Mouse (Mus musculus) MEL (cell line): ENCODE measurements around the gene Spast.

ENCODE experiments used
- CTCF ChIP-seq, 3 experiments: IDR thresholded peaks in 2 of 3; conservative IDR thresholded peaks in 1 of 3; 2 replicates each; pipeline ENCODE4 v1.5.1; 2011 to 2012; ENCODE audit warnings: low read length in 3 of 3, low read depth in 2 of 3, mild to moderate bottlenecking in 2 of 3, improper control_type of control experiment in 1 of 3, inconsistent platforms in 1 of 3, mixed read lengths in 1 of 3, moderate library complexity in 1 of 3; ENCODE audit not compliant: control insufficient read depth in 1 of 3, insufficient read depth in 1 of 3, poor library complexity in 1 of 3, severe bottlenecking in 1 of 3
- E2F4 ChIP-seq: IDR thresholded peaks from 2 replicates; pipeline ENCODE4 v1.6.1; 2011; ENCODE audit warnings: low read depth, low read length, improper control_type of control experiment, borderline replicate concordance
- GATA1 ChIP-seq: IDR thresholded peaks from 2 replicates; pipeline ENCODE4 v1.6.1; 2011; ENCODE audit warnings: low read depth, low read length, improper control_type of control experiment
- POLR2AphosphoS5 ChIP-seq: IDR thresholded peaks from 2 replicates; pipeline ENCODE4 v1.6.1; 2012; ENCODE audit warnings: low read depth, borderline replicate concordance, mild to moderate bottlenecking, inconsistent platforms, low read length, moderate library complexity, mixed read lengths
- TAL1 ChIP-seq: IDR thresholded peaks from 2 replicates; pipeline ENCODE4 v1.6.1; 2012; ENCODE audit warnings: mild to moderate bottlenecking, inconsistent platforms, low read length, moderate library complexity, mixed read lengths
- TBP ChIP-seq: IDR thresholded peaks from 2 replicates; pipeline ENCODE4 v1.8.0; 2011; ENCODE audit warnings: low read depth, low read length, improper control_type of control experiment
- ZC3H11A ChIP-seq: IDR thresholded peaks from 2 replicates; pipeline ENCODE4 v1.6.1; 2012; ENCODE audit warnings: low read depth, mild to moderate bottlenecking, inconsistent platforms, low read length, improper control_type of control experiment

DNA sequence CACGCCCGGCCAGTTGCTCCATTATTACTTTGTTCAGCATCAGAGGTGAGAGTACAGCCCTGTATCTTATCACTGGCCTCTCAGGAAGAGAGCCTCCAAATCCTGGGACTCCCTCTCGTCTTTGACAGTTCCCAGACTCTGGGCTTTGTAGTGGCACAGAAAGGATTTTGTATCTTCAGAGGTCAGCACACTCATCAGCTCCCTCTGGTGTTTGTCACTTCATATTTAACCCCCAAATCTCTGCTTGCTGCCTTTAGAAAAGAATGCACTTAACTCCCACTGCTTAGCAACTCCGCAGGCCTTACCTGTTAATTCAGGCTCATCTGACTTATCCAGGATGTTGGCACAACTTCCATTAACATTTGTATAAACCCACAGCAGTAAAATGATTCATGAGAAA, 70.9 kb downstream of the Spast start:
- TF ChIP-seq TAL1 = no peak
- no peak for TF ChIP-seq E2F4
- no peak for TF ChIP-seq GATA1
- no peak for TF ChIP-seq POLR2AphosphoS5
- peak in 1 of 3 experiments; percentile 40; a peak in 2 of 6 replicates for TF ChIP-seq CTCF (IDR thresholded peaks at IDR 0.05 in 2 of 3, conservative IDR thresholded peaks at IDR 0.05 in 1 of 3; ENCODE audit: control insufficient read depth in 1 of 3, insufficient read depth in 1 of 3, low read depth in 2 of 3, low read length in 3 of 3, poor library complexity in 1 of 3, severe bottlenecking in 1 of 3)
- TF ChIP-seq TBP = no peak
- TF ChIP-seq ZC3H11A = no peak
